Mouse (Mus musculus): ENCODE data around the gene Tceal9. TPM values are rescaled to one million over a fixed set of nuclear protein-coding genes. Genes with fewer than 3 reads are reported as not detected.

The Tceal9 gene
- polyA plus RNA-seq, 1 experiment from 2014 or later, result 628 TPM

- WGBS, result 21% methylated on average over 1 of the region's 1 CpGs
- H3K9me3 ChIP-seq (ENCODE audit: control insufficient read depth, low read length), result no peaks in the 10 kb centered on the region
- H3K27ac ChIP-seq (ENCODE audit: low read depth), result no peak overlapping the region
- no peak overlapping the region for H3K4me2 ChIP-seq (ENCODE audit: low read length)
- no peaks in the 10 kb centered on the region for H3K27me3 ChIP-seq (replicated peaks; ENCODE audit: control insufficient read depth, insufficient read depth, low read length)
- H3K4me3 ChIP-seq (ENCODE audit: low read depth, low read length), result no peak overlapping the region
- no peak for ATAC-seq (replicated peaks; ENCODE audit: low FRiP score, low TSS enrichment, low read depth)
- H3K36me3 ChIP-seq (ENCODE audit: control insufficient read depth, insufficient read depth, low read length), result no peaks in the 10 kb centered on the region
- DNase-seq (ENCODE audit: low spot score), result no peak
- no peak overlapping the region for H3K9ac ChIP-seq (ENCODE audit: low read length)
- H3K4me1 ChIP-seq (replicated peaks; ENCODE audit: control insufficient read depth, insufficient read depth, low read length), result no peaks in the 10 kb centered on the region
Observed at GRCm38 (mm10) chrX:136216303-136216702, 28.6 kb upstream of the Tceal9 start.

DNA sequence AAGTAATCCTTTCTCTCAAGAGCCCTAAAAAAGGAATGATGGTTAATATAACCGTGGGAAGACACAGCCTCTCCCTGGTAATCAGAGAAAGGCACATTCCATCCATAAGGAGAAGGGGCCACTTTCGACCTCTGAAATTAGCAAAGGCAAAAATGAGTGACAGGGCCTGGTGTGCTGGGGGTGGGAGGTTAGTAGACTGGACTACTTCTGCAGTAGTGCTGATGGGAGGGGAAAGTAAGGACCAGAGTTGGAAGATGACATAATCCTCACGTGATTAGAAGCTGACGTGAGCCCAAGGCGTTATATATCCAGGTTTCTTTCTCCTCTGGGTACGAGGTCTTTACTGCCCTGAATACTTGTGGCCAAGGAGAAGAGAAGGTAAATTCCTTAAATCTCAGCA, 21.2 kb upstream of the Tceal9 start:
- WGBS, result 62% methylated on average over 6 of the region's 6 CpGs
- Histone ChIP-seq H3K27me3 (replicated peaks; ENCODE audit: control insufficient read depth, insufficient read depth, low read length) (0 out of 2 replicates have a peak, but pooled peaks cover 3% of the 10 kb centered on the region), H3K9me3 (ENCODE audit: control insufficient read depth, low read length) (no peaks in the 10 kb centered on the region), H3K27ac (ENCODE audit: low read depth) (no peak overlapping the region), H3K4me1 (replicated peaks; ENCODE audit: control insufficient read depth, insufficient read depth, low read length) (no peaks in the 10 kb centered on the region), H3K36me3 (ENCODE audit: control insufficient read depth, insufficient read depth, low read length) (no peaks in the 10 kb centered on the region), H3K4me2 (ENCODE audit: low read length) (no peak overlapping the region), H3K9ac (ENCODE audit: low read length) (no peak overlapping the region), H3K4me3 (ENCODE audit: low read depth, low read length) (no peak overlapping the region)
- ATAC-seq (replicated peaks; ENCODE audit: low FRiP score, low TSS enrichment, low read depth) (no peak), DNase-seq (ENCODE audit: low spot score) (no peak)

DNA sequence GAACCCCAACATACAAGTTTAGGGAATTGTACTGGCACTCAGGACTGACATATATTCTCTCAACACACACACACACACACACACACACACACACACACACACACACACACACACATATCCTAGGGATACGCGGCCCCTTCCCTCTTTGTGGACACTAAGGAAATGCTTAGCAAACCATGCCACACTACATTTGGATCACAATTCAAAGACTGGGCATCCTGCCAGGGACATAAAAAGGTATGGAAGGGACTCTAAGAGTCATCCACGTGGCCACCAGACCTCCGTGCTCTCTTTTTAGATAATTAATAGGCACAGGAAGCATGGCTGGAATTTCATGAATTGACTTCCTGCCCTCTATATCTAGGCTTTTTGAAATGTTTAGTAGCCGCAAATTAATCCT, 17.1 kb upstream of the Tceal9 start:
- no peaks in the 10 kb centered on the region for H3K9me3 ChIP-seq (ENCODE audit: control insufficient read depth, low read length)
- WGBS, result 37% methylated on average over 5 of the region's 5 CpGs
- no peaks in the 10 kb centered on the region for H3K4me1 ChIP-seq (replicated peaks; ENCODE audit: control insufficient read depth, insufficient read depth, low read length)
- no peaks in the 10 kb centered on the region for H3K36me3 ChIP-seq (ENCODE audit: control insufficient read depth, insufficient read depth, low read length)
- H3K27me3 ChIP-seq (replicated peaks; ENCODE audit: control insufficient read depth, insufficient read depth, low read length), result 0 out of 2 replicates have a peak, but pooled peaks cover 3% of the 10 kb centered on the region
- H3K9ac ChIP-seq (ENCODE audit: low read length), result no peak overlapping the region
- ATAC-seq (replicated peaks; ENCODE audit: low FRiP score, low TSS enrichment, low read depth) (no peak), DNase-seq (ENCODE audit: low spot score) (no peak)
- no peak overlapping the region for H3K4me2 ChIP-seq (ENCODE audit: low read length)
- no peak overlapping the region for H3K27ac ChIP-seq (ENCODE audit: low read depth)
- no peak overlapping the region for H3K4me3 ChIP-seq (ENCODE audit: low read depth, low read length)

- 67% methylated on average over 3 of the region's 3 CpGs for WGBS
- Histone ChIP-seq H3K9ac (ENCODE audit: low read length) (no peak overlapping the region), H3K36me3 (ENCODE audit: control insufficient read depth, insufficient read depth, low read length) (no peaks in the 10 kb centered on the region), H3K9me3 (ENCODE audit: control insufficient read depth, low read length) (no peaks in the 10 kb centered on the region), H3K4me2 (ENCODE audit: low read length) (no peak overlapping the region), H3K4me1 (replicated peaks; ENCODE audit: control insufficient read depth, insufficient read depth, low read length) (no peaks in the 10 kb centered on the region), H3K27ac (ENCODE audit: low read depth) (no peak overlapping the region), H3K4me3 (ENCODE audit: low read depth, low read length) (no peak overlapping the region), H3K27me3 (replicated peaks; ENCODE audit: control insufficient read depth, insufficient read depth, low read length) (no peaks in the 10 kb centered on the region)
- DNase-seq (ENCODE audit: low spot score) (no peak), ATAC-seq (replicated peaks; ENCODE audit: low FRiP score, low TSS enrichment, low read depth) (no peak)
Observed at GRCm38 (mm10) chrX:136238118-136238517, 6.8 kb upstream of the Tceal9 start.

- H3K4me3 ChIP-seq (ENCODE audit: low read depth, low read length), result no peak overlapping the region
- no peak overlapping the region for H3K27ac ChIP-seq (ENCODE audit: low read depth)
- no peak overlapping the region for H3K4me2 ChIP-seq (ENCODE audit: low read length)
- H3K36me3 ChIP-seq (ENCODE audit: control insufficient read depth, insufficient read depth, low read length), result peaks cover 11% of the 10 kb centered on the region
- H3K4me1 ChIP-seq (replicated peaks; ENCODE audit: control insufficient read depth, insufficient read depth, low read length), result no peaks in the 10 kb centered on the region
- WGBS, result 81% methylated on average over 2 of the region's 2 CpGs
- DNase-seq (ENCODE audit: low spot score) (no peak), ATAC-seq (replicated peaks; ENCODE audit: low FRiP score, low TSS enrichment, low read depth) (no peak)
- H3K27me3 ChIP-seq (replicated peaks; ENCODE audit: control insufficient read depth, insufficient read depth, low read length), result no peaks in the 10 kb centered on the region
- H3K9me3 ChIP-seq (ENCODE audit: control insufficient read depth, low read length), result no peaks in the 10 kb centered on the region
- no peak overlapping the region for H3K9ac ChIP-seq (ENCODE audit: low read length)
Observed at GRCm38 (mm10) chrX:136243181-136243580, 1.7 kb upstream of the Tceal9 start.

DNA sequence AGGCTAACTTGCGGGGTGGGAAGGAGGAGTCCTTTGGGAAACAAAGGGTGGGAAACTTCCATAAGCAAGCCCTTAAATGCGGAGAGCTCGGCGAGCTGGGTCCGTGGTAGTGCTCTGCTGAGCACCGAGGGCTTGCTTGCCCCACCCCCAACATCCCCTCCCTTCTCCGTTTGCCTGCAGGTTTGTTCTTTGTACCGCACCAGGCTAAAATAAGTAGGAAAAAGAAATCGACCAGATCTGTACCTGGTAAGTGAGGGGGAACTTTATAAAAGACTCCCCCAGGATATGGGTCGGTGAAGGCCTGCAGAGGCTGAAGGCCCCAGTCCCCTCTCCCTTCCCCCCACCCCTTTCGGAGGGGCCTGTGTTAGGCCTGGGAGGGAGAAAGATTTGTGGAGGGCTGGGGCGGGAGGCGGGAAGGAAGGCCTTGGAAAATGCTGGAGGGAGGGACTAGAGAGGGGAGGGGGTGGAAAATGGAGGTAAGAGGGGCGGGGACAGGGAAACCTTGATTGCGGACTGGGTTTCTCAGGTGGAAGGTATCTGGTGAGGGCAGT, 717 bp downstream of the Tceal9 start:
- Histone ChIP-seq H3K27me3 (replicated peaks; ENCODE audit: control insufficient read depth, insufficient read depth, low read length) (no peaks in the 10 kb centered on the region), H3K4me3 (ENCODE audit: low read depth, low read length) (peak overlapping the region; percentile 66), H3K9ac (ENCODE audit: low read length) (peak overlapping the region; percentile 80), H3K4me2 (ENCODE audit: low read length) (peak overlapping the region; percentile 43), H3K9me3 (ENCODE audit: control insufficient read depth, low read length) (no peaks in the 10 kb centered on the region), H3K36me3 (ENCODE audit: control insufficient read depth, insufficient read depth, low read length) (peaks cover 11% of the 10 kb centered on the region), H3K4me1 (replicated peaks; ENCODE audit: control insufficient read depth, insufficient read depth, low read length) (no peaks in the 10 kb centered on the region; the same call in 1 of the 2 replicates), H3K27ac (ENCODE audit: low read depth) (peak overlapping the region; percentile 88)
- ATAC-seq (replicated peaks; ENCODE audit: low FRiP score, low TSS enrichment, low read depth), result peak; percentile 78
- DNase-seq (ENCODE audit: low spot score), result peak; percentile 69
- WGBS, result 13% methylated on average over 14 of the region's 15 CpGs

DNA sequence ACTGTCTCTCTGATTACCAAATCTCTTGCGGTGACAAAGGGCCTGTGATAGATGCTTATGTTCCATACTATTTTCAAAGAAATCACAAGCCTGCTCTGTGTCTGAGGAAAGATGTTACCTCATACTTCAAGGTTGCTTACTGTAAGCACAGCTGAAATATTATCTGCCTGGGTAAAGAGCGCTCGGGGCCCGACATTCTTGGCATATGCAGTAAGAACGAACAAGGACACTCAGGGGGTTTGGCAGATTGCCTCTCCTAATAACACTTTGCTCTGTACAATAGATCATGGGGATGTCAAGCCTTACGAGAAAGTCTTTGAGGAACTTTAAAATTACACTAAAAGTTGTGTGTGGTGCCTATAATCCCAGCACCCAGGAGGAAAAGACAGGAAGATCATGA, 3.9 kb downstream of the Tceal9 start:
- no peak for ATAC-seq (replicated peaks; ENCODE audit: low FRiP score, low TSS enrichment, low read depth)
- WGBS, result 40% methylated on average over 6 of the region's 6 CpGs

GRCm38 (mm10) chrX:136249671-136250070, 4.8 kb downstream of the Tceal9 start:
- Histone ChIP-seq H3K36me3 (ENCODE audit: control insufficient read depth, insufficient read depth, low read length) (peaks cover 11% of the 10 kb centered on the region), H3K27ac (ENCODE audit: low read depth) (peak overlapping the region; percentile 33; the same call in 1 of the 2 replicates), H3K4me3 (ENCODE audit: low read depth, low read length) (no peak overlapping the region), H3K27me3 (replicated peaks; ENCODE audit: control insufficient read depth, insufficient read depth, low read length) (no peaks in the 10 kb centered on the region), H3K4me2 (ENCODE audit: low read length) (no peak overlapping the region), H3K4me1 (replicated peaks; ENCODE audit: control insufficient read depth, insufficient read depth, low read length) (no peaks in the 10 kb centered on the region; the same call in 1 of the 2 replicates), H3K9me3 (ENCODE audit: control insufficient read depth, low read length) (no peaks in the 10 kb centered on the region), H3K9ac (ENCODE audit: low read length) (no peak overlapping the region)
- DNase-seq (ENCODE audit: low spot score) (no peak), ATAC-seq (replicated peaks; ENCODE audit: low FRiP score, low TSS enrichment, low read depth) (no peak)
- WGBS, result 41% methylated on average over 7 of the region's 7 CpGs

More for the DNA sequence above, 3.9 kb downstream of the Tceal9 start:
- H3K4me1 ChIP-seq (replicated peaks; ENCODE audit: control insufficient read depth, insufficient read depth, low read length), result no peaks in the 10 kb centered on the region; the same call in 1 of the 2 replicates
- H3K9me3 ChIP-seq (ENCODE audit: control insufficient read depth, low read length), result no peaks in the 10 kb centered on the region
- H3K9ac ChIP-seq (ENCODE audit: low read length), result no peak overlapping the region
- H3K27me3 ChIP-seq (replicated peaks; ENCODE audit: control insufficient read depth, insufficient read depth, low read length), result no peaks in the 10 kb centered on the region
- no peak overlapping the region for H3K27ac ChIP-seq (ENCODE audit: low read depth)
- DNase-seq (ENCODE audit: low spot score), result no peak
- H3K4me2 ChIP-seq (ENCODE audit: low read length), result no peak overlapping the region
- H3K4me3 ChIP-seq (ENCODE audit: low read depth, low read length), result no peak overlapping the region
- peaks cover 11% of the 10 kb centered on the region for H3K36me3 ChIP-seq (ENCODE audit: control insufficient read depth, insufficient read depth, low read length)

DNA sequence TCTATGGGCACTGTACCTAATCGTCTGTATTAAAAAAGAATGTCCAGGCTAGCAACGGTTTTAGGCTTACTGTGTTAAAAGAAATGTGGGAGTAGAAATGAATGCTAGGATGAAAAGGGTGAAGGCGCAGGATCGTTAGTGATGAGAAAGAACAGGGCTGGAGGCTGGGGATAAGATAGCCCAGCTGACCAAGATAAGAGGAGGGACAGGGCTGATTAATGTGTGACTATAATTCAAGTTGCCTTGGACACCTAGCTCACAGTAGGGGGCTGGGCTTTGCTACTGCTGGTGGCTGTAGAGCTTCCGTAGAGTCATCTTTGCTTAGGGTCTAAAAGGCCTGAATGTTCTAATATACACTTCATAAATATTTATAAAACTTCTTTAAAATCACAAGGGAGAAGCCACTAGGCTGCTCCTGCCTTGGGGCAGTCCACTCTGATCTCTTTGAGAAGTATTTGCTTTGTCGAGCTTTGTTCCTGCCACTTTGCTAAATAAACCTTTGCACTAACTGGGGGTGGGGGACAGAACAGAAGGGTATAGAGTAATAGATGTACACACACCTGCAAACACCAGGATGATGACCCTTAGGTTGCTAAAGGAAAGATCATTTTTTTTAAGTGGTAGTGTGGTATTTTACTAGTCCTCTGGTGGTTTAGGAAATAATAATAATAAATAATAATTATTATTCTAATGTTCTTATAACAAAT, 7.3 kb downstream of the Tceal9 start:
- ATAC-seq (replicated peaks; ENCODE audit: low FRiP score, low TSS enrichment, low read depth), result no peak

More for the DNA sequence above, 7.3 kb downstream of the Tceal9 start:
- no peak overlapping the region for H3K9ac ChIP-seq (ENCODE audit: low read length)
- no peak overlapping the region for H3K4me3 ChIP-seq (ENCODE audit: low read depth, low read length)
- 15% methylated on average over 6 of the region's 6 CpGs for WGBS
- H3K9me3 ChIP-seq (ENCODE audit: control insufficient read depth, low read length), result no peaks in the 10 kb centered on the region
- H3K4me2 ChIP-seq (ENCODE audit: low read length), result no peak overlapping the region
- H3K27me3 ChIP-seq (replicated peaks; ENCODE audit: control insufficient read depth, insufficient read depth, low read length), result no peaks in the 10 kb centered on the region
- no peak for DNase-seq (ENCODE audit: low spot score)
- no peaks in the 10 kb centered on the region; the same call in 1 of the 2 replicates for H3K4me1 ChIP-seq (replicated peaks; ENCODE audit: control insufficient read depth, insufficient read depth, low read length)
- no peak overlapping the region for H3K27ac ChIP-seq (ENCODE audit: low read depth)
- peaks cover 9% of the 10 kb centered on the region for H3K36me3 ChIP-seq (ENCODE audit: control insufficient read depth, insufficient read depth, low read length)

All from intestine, embryonic 14.5 days (tissue).